In the genomic region with DNA sequence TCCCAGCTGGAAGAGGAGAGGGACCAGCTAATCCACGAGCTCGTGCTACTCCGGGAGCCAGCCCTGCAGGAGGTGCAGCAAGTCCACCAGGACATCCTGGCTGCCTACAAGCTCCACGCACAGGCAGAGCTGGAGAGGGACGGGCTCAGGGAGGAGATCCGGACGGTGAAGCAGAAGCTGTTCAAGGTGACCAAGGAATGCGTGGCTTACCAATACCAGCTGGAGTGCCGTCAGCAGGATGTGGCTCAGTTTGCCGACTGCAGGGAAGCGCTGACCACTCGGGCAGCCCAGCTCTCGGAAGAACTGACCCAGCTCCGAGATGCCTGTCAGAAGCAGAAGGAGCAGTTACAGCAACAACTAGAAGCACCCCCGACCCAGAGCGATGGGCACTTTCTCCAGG, we compare ENCODE assay signal across 15 mouse cellular contexts. TPM values are rescaled to one million over a fixed set of nuclear protein-coding genes. Genes with fewer than 3 reads are reported as not detected.
DNase-seq lines count a peak whose midpoint lies in the region; ATAC-seq and TF ChIP-seq lines count a peak whose summit lies in the region.
"Had no signal": no experiment of that assay in that cellular context is flagged by ENCODE, and none has a peak within 500 bp of the region (broad histone marks: within the 10 kb centered on the region; RNA-seq: fewer than 3 reads in every experiment).

No protein-coding gene starts in this region.

- H3K9me3 ChIP-seq in kidney, embryonic 14.5 days (ENCODE audit: control insufficient read depth, low read length) = no peaks in the 10 kb centered on the region
- no peaks in the 10 kb centered on the region for H3K9me3 ChIP-seq in E14TG2a.4 (ENCODE audit: low read length)
- H3K9me3 ChIP-seq in embryonic facial prominence, embryonic 15.5 days (replicated peaks) = no peaks in the 10 kb centered on the region
- H3K9me3 ChIP-seq: forebrain, embryonic 13.5 days had no signal

- H3K27ac ChIP-seq in kidney, embryonic 14.5 days (ENCODE audit: low read depth, low read length) = no peak overlapping the region
- no peak overlapping the region for H3K27ac ChIP-seq in embryonic facial prominence, embryonic 15.5 days (replicated peaks)
- H3K27ac ChIP-seq: forebrain, embryonic 13.5 days; macrophage had no signal

- no peak overlapping the region for H3K4me3 ChIP-seq in kidney, embryonic 14.5 days (ENCODE audit: low read length)
- H3K4me3 ChIP-seq in E14TG2a.4 (replicated peaks; ENCODE audit: low read length) = peak overlapping the region; percentile 68
- H3K4me3 ChIP-seq in embryonic facial prominence, embryonic 15.5 days (replicated peaks) = peak overlapping the region; percentile 9; the same call in 1 of the 2 replicates
- H3K4me3 ChIP-seq: forebrain, embryonic 13.5 days had no signal

- 36% methylated on average over 16 of the region's 16 CpGs for WGBS in kidney, embryonic 14.5 days
- WGBS in embryonic facial prominence, embryonic 15.5 days = 21% methylated on average over 16 of the region's 16 CpGs

- H3K27me3 ChIP-seq in kidney, embryonic 14.5 days (ENCODE audit: control insufficient read depth, insufficient read depth, low read length) = no peaks in the 10 kb centered on the region
- H3K27me3 ChIP-seq in E14TG2a.4 (ENCODE audit: insufficient read depth, low read length) = peaks cover 31% of the 10 kb centered on the region
- H3K27me3 ChIP-seq in embryonic facial prominence, embryonic 15.5 days = no peaks in the 10 kb centered on the region
- H3K27me3 ChIP-seq: Patski had no signal

- no peak overlapping the region for H3K9ac ChIP-seq in kidney, embryonic 14.5 days (ENCODE audit: low read depth, low read length)
- H3K9ac ChIP-seq in embryonic facial prominence, embryonic 15.5 days = no peak overlapping the region
- H3K9ac ChIP-seq: forebrain, embryonic 13.5 days had no signal

- ATAC-seq in kidney, embryonic 14.5 days (ENCODE audit: low FRiP score, low TSS enrichment) = no peak
- no peak for ATAC-seq in embryonic facial prominence, embryonic 15.5 days (ENCODE audit: insufficient number of reproducible peaks, low FRiP score, low TSS enrichment, low read depth)
- ATAC-seq: forebrain, embryonic 13.5 days; Patski had no signal

- no peaks in the 10 kb centered on the region for H3K36me3 ChIP-seq in kidney, embryonic 14.5 days (ENCODE audit: control insufficient read depth, insufficient read depth, low read length)
- H3K36me3 ChIP-seq in E14TG2a.4 (ENCODE audit: insufficient read depth, low read length) = no peaks in the 10 kb centered on the region
- no peaks in the 10 kb centered on the region for H3K36me3 ChIP-seq in embryonic facial prominence, embryonic 15.5 days

- DNase-seq in embryo, embryonic 10 days (ENCODE audit: low spot score) = peak; percentile 43
- no peak for DNase-seq in embryo, embryonic 10.5 days (ENCODE audit: low spot score)
- no peak for DNase-seq in kidney, adult 8-10 months
- DNase-seq in right cerebral cortex, postnatal 10 days (ENCODE audit: low spot score in 2 of 2) = no peak
- no peak for DNase-seq in adrenal gland, adult 8-10 months
- DNase-seq: adrenal gland, postnatal 36 days; cerebellum, adult 9-10 months; kidney, postnatal 36 days had no signal

- H3K4me1 ChIP-seq in kidney, embryonic 14.5 days (ENCODE audit: control insufficient read depth, insufficient read depth, low read length) = 0 out of 2 replicates have a peak, but pooled peaks cover 4% of the 10 kb centered on the region
- peaks cover 41% of the 10 kb centered on the region for H3K4me1 ChIP-seq in E14TG2a.4 (replicated peaks; ENCODE audit: low read depth, low read length)
- peaks cover 19% of the 10 kb centered on the region for H3K4me1 ChIP-seq in embryonic facial prominence, embryonic 15.5 days

- TF ChIP-seq CTCF in E14TG2a.4 (conservative IDR thresholded peaks at IDR 0.05; ENCODE audit: low read length) = no peak

- H3K4me2 ChIP-seq in kidney, embryonic 14.5 days (replicated peaks; ENCODE audit: low read depth, low read length) = peak overlapping the region; percentile 21; the same call in 1 of the 2 replicates
- peak overlapping the region; percentile 23 for H3K4me2 ChIP-seq in embryonic facial prominence, embryonic 15.5 days (replicated peaks)
- H3K4me2 ChIP-seq: forebrain, embryonic 13.5 days had no signal

RNA-seq across cellular contexts. Expression of a gene that starts 6.3 kb away (rescaled TPM):
- 0.63 and 0.84 TPM in 2 replicates for polyA plus RNA-seq in kidney, embryonic 14.5 days (2014; fragmentation: Nextera tagmentation; extraction: Ambion mirVana)
- 4.9 and 6.9 TPM in 2 replicates for polyA plus RNA-seq in embryonic facial prominence, embryonic 15.5 days (2015; fragmentation: Nextera tagmentation; extraction: Ambion mirVana)
- 1 to 10 TPM in 3 of 4 experiments, under 1 TPM in 1; 0.73 to 2.5 (median 1.1) TPM for total RNA-seq in adrenal gland, adult 8-10 months (2022)
- total RNA-seq: granulocyte monocyte progenitor cell, adult 5-6 weeks had no signal

RNA-seq across cellular contexts. Expression of a gene that starts 32.5 kb away (rescaled TPM):
- polyA plus RNA-seq in kidney, embryonic 14.5 days (2014; fragmentation: Nextera tagmentation; extraction: Ambion mirVana) = 7.3 and 7.8 TPM in 2 replicates
- 8.9 and 10.0 TPM in 2 replicates for polyA plus RNA-seq in embryonic facial prominence, embryonic 15.5 days (2015; fragmentation: Nextera tagmentation; extraction: Ambion mirVana)
- 10 to 100 TPM; 23.9 to 44.8 (median 34.4) TPM for total RNA-seq in adrenal gland, adult 8-10 months (2022)

RNA-seq across cellular contexts. Expression of a gene that starts 41.5 kb away (rescaled TPM):
- polyA plus RNA-seq in kidney, embryonic 14.5 days (2014; fragmentation: Nextera tagmentation; extraction: Ambion mirVana) = 421 and 437 TPM in 2 replicates
- 325 and 329 TPM in 2 replicates for polyA plus RNA-seq in embryonic facial prominence, embryonic 15.5 days (2015; fragmentation: Nextera tagmentation; extraction: Ambion mirVana)
- 100 to 1,000 TPM; 122 to 167 (median 155) TPM for total RNA-seq in adrenal gland, adult 8-10 months (2022)

RNA-seq across cellular contexts. Expression of a gene that starts 41.8 kb away (rescaled TPM):
- polyA plus RNA-seq in kidney, embryonic 14.5 days (2014; fragmentation: Nextera tagmentation; extraction: Ambion mirVana) = 50.2 and 70.1 TPM in 2 replicates
- polyA plus RNA-seq in embryonic facial prominence, embryonic 15.5 days (2015; fragmentation: Nextera tagmentation; extraction: Ambion mirVana) = 36.6 and 41.2 TPM in 2 replicates
- 10 to 100 TPM; 50.9 to 62.1 (median 56.6) TPM for total RNA-seq in adrenal gland, adult 8-10 months (2022)
